Mouse (Mus musculus): ENCODE data around the gene Abcd1. TPM values are rescaled to one million over a fixed set of nuclear protein-coding genes. Genes with fewer than 3 reads are reported as not detected.
"Not testable (repeated sequence)": the region's sequence is repeated elsewhere in the genome, so short reads cannot be mapped to it uniquely, and the experiment has no call there.

The Abcd1 gene
- polyA plus RNA-seq, 1 experiment: 8.0 TPM

GRCm38 (mm10) chrX:73718686-73719362 lies 2.4 kb downstream of the Abcd1 start:
- Histone ChIP-seq H3K9me3 (replicated peaks; ENCODE audit: control insufficient read depth, insufficient read depth, low read length, poor library complexity, severe bottlenecking) (no peaks in the 10 kb centered on the region), H3K27me3 (ENCODE audit: control insufficient read depth, insufficient read depth, low read length, poor library complexity, severe bottlenecking) (no peaks in the 10 kb centered on the region), H3K4me1 (ENCODE audit: control insufficient read depth, insufficient read depth, low read length) (peaks cover 4% of the 10 kb centered on the region), H3K36me3 (ENCODE audit: control insufficient read depth, insufficient read depth, low read length, poor library complexity, severe bottlenecking) (peaks cover 7% of the 10 kb centered on the region), H3K4me3 (ENCODE audit: low read depth, low read length) (no peak overlapping the region), H3K9ac (ENCODE audit: low read depth, poor library complexity, severe bottlenecking) (no peak overlapping the region), H3K27ac (ENCODE audit: insufficient read depth, low read length) (no peak overlapping the region)
- TF ChIP-seq EP300 (IDR thresholded peaks at IDR 0.05; ENCODE audit: insufficient read depth, low read depth, low read length) (no peak), CTCF (IDR thresholded peaks at IDR 0.05; ENCODE audit: low read depth, low read length) (no peak), POLR2A (IDR thresholded peaks at IDR 0.05; ENCODE audit: insufficient read depth, low read length) (no peak)

DNA sequence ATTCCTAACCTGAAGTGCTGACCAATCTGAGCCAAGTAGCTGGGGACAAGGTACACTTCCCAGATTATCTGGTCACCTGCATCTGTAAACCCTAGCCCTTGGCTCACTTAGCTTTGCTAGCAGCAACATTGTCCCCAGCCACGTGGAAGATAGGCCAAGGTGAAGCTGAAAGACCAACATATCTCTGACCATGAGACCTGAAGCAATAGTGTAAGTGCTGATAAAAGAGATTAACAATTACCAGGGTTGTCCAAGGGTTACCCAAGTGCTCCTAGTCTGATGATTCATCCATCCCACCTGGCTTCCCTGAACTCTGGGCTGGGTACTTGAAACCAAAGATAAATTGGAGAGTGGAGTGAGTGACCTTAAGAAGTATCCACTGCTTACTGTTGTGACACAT lies 14.5 kb downstream of the Abcd1 start:
- H3K9ac ChIP-seq (ENCODE audit: low read depth, poor library complexity, severe bottlenecking): no peak overlapping the region
- H3K4me1 ChIP-seq (ENCODE audit: control insufficient read depth, insufficient read depth, low read length): no peaks in the 10 kb centered on the region
- no peaks in the 10 kb centered on the region for H3K9me3 ChIP-seq (replicated peaks; ENCODE audit: control insufficient read depth, insufficient read depth, low read length, poor library complexity, severe bottlenecking)
- H3K4me3 ChIP-seq (ENCODE audit: low read depth, low read length): no peak overlapping the region
- no peak overlapping the region for H3K27ac ChIP-seq (ENCODE audit: insufficient read depth, low read length)
- no peaks in the 10 kb centered on the region for H3K36me3 ChIP-seq (ENCODE audit: control insufficient read depth, insufficient read depth, low read length, poor library complexity, severe bottlenecking)
- H3K27me3 ChIP-seq (ENCODE audit: control insufficient read depth, insufficient read depth, low read length, poor library complexity, severe bottlenecking): no peaks in the 10 kb centered on the region
- TF ChIP-seq POLR2A (IDR thresholded peaks at IDR 0.05; ENCODE audit: insufficient read depth, low read length) (no peak), CTCF (IDR thresholded peaks at IDR 0.05; ENCODE audit: low read depth, low read length) (no peak)

DNA sequence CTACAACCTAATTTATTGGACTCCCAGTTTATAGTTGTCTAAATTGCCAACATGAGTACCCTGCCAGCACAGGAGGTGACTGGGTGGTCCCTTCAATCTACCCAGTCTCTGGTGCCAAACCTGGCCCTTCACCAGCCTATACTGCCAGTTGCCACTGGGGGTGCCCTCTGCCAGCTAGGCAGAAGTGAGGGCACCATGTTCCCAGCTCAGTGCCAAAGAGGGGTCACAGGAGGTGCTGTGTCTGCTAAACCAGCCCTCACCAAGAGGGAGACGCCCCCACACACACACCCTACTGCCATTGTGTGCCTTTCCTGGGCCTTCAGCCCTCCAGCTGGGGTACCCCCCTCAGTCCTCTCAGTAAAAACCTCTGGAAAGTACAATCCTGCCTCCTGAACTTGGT lies 21.8 kb downstream of the Abcd1 start:
- Histone ChIP-seq H3K36me3 (ENCODE audit: control insufficient read depth, insufficient read depth, low read length, poor library complexity, severe bottlenecking) (no peaks in the 10 kb centered on the region), H3K4me1 (ENCODE audit: control insufficient read depth, insufficient read depth, low read length) (peaks cover 5% of the 10 kb centered on the region), H3K27ac (ENCODE audit: insufficient read depth, low read length) (peak overlapping the region; percentile 98), H3K4me3 (ENCODE audit: low read depth, low read length) (no peak overlapping the region), H3K27me3 (ENCODE audit: control insufficient read depth, insufficient read depth, low read length, poor library complexity, severe bottlenecking) (no peaks in the 10 kb centered on the region), H3K9ac (ENCODE audit: low read depth, poor library complexity, severe bottlenecking) (peak overlapping the region; percentile 40; the same call in 1 of the 2 replicates), H3K9me3 (replicated peaks; ENCODE audit: control insufficient read depth, insufficient read depth, low read length, poor library complexity, severe bottlenecking) (no peaks in the 10 kb centered on the region)
- TF ChIP-seq CTCF (IDR thresholded peaks at IDR 0.05; ENCODE audit: low read depth, low read length) (no peak), POLR2A (IDR thresholded peaks at IDR 0.05; ENCODE audit: insufficient read depth, low read length) (no peak), EP300 (IDR thresholded peaks at IDR 0.05; ENCODE audit: insufficient read depth, low read depth, low read length) (no peak)

DNA sequence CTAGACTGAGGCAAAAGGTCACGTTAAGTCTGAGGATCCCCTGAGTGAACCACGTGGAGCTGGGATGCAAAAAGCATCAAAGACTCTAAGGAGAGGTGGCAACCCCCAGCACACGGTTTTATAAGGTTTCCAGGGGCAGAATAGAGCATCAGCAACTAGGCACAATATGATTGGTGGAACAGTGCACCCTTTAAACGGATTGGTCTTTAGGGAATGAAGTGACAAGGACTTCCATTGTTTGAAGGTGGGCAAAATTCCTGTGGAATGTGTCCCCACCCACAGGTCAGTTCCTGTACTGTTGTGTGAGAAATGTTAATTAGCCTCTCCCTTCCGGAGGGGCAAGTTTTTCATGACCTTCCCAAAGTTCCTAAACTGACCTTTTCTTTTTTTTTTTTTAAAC lies 22.8 kb downstream of the Abcd1 start:
- Histone ChIP-seq H3K9ac (ENCODE audit: low read depth, poor library complexity, severe bottlenecking) (0 out of 2 replicates have a peak overlapping the region, but pooled peaks have one; percentile 40), H3K4me1 (ENCODE audit: control insufficient read depth, insufficient read depth, low read length) (peaks cover 5% of the 10 kb centered on the region), H3K36me3 (ENCODE audit: control insufficient read depth, insufficient read depth, low read length, poor library complexity, severe bottlenecking) (no peaks in the 10 kb centered on the region), H3K4me3 (ENCODE audit: low read depth, low read length) (no peak overlapping the region), H3K9me3 (replicated peaks; ENCODE audit: control insufficient read depth, insufficient read depth, low read length, poor library complexity, severe bottlenecking) (no peaks in the 10 kb centered on the region), H3K27ac (ENCODE audit: insufficient read depth, low read length) (peak overlapping the region; percentile 98), H3K27me3 (ENCODE audit: control insufficient read depth, insufficient read depth, low read length, poor library complexity, severe bottlenecking) (no peaks in the 10 kb centered on the region)
- no peak for TF ChIP-seq CTCF (IDR thresholded peaks at IDR 0.05; ENCODE audit: low read depth, low read length)
- no peak for TF ChIP-seq EP300 (IDR thresholded peaks at IDR 0.05; ENCODE audit: insufficient read depth, low read depth, low read length)
- no peak for TF ChIP-seq POLR2A (IDR thresholded peaks at IDR 0.05; ENCODE audit: insufficient read depth, low read length)

DNA sequence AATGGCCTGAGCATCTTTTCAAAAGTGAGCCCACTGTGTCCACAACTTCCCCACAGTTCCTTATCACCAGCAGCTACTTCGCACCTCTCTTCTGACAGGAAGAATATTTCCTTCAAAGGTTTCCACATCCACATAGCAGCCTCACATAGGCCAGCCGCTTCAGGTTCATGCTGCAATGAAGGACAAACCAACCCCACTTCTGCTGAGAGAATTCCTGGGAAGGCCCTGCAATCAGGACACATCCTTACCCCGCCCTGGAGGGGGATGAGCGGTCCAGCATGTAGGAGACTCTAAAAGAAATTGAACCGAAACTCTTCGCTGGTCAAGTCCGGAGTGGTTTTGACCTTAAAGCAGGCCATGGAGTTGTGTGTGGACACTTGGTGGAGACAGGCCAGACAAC lies 23.4 kb downstream of the Abcd1 start:
- not testable (repeated sequence) for H3K4me3 ChIP-seq (ENCODE audit: low read depth, low read length); H3K36me3 ChIP-seq (ENCODE audit: control insufficient read depth, insufficient read depth, low read length, poor library complexity, severe bottlenecking); H3K4me1 ChIP-seq (ENCODE audit: control insufficient read depth, insufficient read depth, low read length); H3K27me3 ChIP-seq (ENCODE audit: control insufficient read depth, insufficient read depth, low read length, poor library complexity, severe bottlenecking); H3K9me3 ChIP-seq (replicated peaks; ENCODE audit: control insufficient read depth, insufficient read depth, low read length, poor library complexity, severe bottlenecking); H3K9ac ChIP-seq (ENCODE audit: low read depth, poor library complexity, severe bottlenecking)
- peak overlapping the region; percentile 58 for H3K27ac ChIP-seq (ENCODE audit: insufficient read depth, low read length)

DNA sequence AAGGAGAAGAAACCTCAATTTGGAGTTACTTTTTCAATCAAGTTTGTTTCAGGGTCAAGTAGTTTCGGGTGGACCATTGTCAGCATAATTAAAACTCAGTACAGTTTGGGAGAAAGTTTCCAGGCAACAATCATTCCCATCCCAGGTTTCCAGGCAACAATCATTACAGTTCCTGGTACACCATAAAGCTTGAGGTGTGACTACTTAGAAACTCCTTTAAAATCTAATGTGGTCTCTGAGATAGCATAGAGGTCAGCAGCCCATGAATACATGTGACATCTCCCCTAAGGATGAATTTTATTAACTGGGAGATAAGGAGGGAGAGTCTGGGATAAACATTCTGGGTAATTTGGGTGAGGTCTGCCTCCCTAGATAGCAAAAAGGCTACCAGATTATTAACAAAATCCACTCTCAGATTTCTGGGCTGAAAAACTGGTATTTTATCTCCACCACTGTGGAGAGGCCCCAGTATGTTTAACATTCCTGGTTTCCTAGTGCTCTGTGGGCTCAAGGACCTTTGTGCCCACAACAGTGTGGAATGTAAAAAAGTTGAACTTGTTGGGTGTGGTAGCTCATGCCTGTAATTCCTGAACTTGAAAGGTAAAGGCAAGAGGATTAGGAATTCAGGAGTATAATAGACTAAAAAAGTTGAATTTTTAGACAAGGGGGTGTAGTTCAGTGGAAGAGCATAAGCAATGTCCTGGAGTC lies 28.5 kb downstream of the Abcd1 start:
- no peak for TF ChIP-seq CTCF (IDR thresholded peaks at IDR 0.05; ENCODE audit: low read depth, low read length)
- no peak for TF ChIP-seq POLR2A (IDR thresholded peaks at IDR 0.05; ENCODE audit: insufficient read depth, low read length)
- H3K27ac ChIP-seq (ENCODE audit: insufficient read depth, low read length): no peak overlapping the region; the same call in 1 of the 2 replicates
- H3K4me1 ChIP-seq (ENCODE audit: control insufficient read depth, insufficient read depth, low read length): no peaks in the 10 kb centered on the region
- H3K9ac ChIP-seq (ENCODE audit: low read depth, poor library complexity, severe bottlenecking): no peak overlapping the region
- H3K36me3 ChIP-seq (ENCODE audit: control insufficient read depth, insufficient read depth, low read length, poor library complexity, severe bottlenecking): no peaks in the 10 kb centered on the region
- no peaks in the 10 kb centered on the region for H3K27me3 ChIP-seq (ENCODE audit: control insufficient read depth, insufficient read depth, low read length, poor library complexity, severe bottlenecking)
- H3K4me3 ChIP-seq (ENCODE audit: low read depth, low read length): no peak overlapping the region
- no peaks in the 10 kb centered on the region for H3K9me3 ChIP-seq (replicated peaks; ENCODE audit: control insufficient read depth, insufficient read depth, low read length, poor library complexity, severe bottlenecking)
